Mouse (Mus musculus): ENCODE measurements around the gene Elovl3. TPM values are rescaled to one million over a fixed set of nuclear protein-coding genes. Genes with fewer than 3 reads are reported as not detected.

Elovl3 gene
- not detected for polyA plus RNA-seq (2015; fragmentation: Illumina TruSeq; extraction: RNeasy Lipid Tissue Mini Kit (QIAGEN cat#74804); ENCODE audit: insufficient read depth, low read depth, low replicate concordance)

DNA sequence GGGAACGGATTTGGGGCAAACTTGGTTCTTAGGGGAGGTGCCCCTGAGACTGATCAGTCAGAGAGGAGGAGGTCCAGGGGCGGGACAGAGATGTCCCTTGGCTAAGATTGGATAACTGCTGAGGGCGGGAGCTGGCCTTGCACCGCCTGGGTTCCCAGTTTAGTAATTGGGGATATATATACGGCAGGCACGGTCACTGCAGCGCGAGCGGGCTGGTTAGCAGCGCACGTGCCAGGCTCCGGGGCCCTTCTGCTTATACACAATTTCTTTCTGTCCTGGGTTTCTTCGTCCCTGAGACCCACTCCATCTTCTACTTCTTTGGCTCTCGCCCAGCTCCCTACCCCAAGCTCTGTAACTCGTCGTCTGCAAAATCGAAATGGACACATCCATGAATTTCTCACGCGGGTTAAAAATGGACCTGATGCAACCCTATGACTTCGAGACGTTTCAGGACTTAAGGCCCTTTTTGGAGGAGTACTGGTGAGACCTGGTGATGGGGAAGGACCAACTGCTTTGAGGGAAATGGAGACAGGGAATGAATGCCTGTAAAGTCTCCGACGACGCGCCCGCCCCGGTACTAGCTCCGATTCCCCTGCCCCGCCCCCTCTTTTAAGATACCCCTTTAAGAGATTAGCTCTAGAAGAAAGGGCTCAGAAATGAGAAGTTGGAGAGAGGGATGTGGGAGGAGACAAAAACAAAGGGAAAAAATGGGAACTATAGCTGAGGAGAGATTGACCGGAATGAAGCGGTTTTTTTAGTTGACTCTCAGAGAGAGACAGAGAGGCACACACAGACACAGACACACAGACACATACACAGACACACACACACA is at the start of gene Elovl3:
Gene Elovl3, plus strand, starts transcription at position 204 of the 832 bp plus-strand sequence.

GRCm38 (mm10) chr19:46147511-46148371 is 16.0 kb downstream of the Elovl3 start, which contains the start of gene Pitx3:
TSS of gene Pitx3 (minus strand) at chr19:46148326.

GRCm38 (mm10) chr19:46152127-46152803 is 20.6 kb downstream of the Elovl3 start, which contains the start of gene Gbf1:
TSS of gene Gbf1 (plus strand) at chr19:46152509.

Other genes starting within 250 kb of the Elovl3 start
- 2.5 TPM for gene Armh3, start 133.4 kb upstream of the Elovl3 start, polyA plus RNA-seq (2015; fragmentation: Illumina TruSeq; extraction: RNeasy Lipid Tissue Mini Kit (QIAGEN cat#74804); ENCODE audit: insufficient read depth, low read depth, low replicate concordance)
- 2.1 TPM for gene Hps6, start 128.4 kb upstream of the Elovl3 start, polyA plus RNA-seq (2015; fragmentation: Illumina TruSeq; extraction: RNeasy Lipid Tissue Mini Kit (QIAGEN cat#74804); ENCODE audit: insufficient read depth, low read depth, low replicate concordance)
- 13.5 TPM for gene Pprc1, start 87.0 kb upstream of the Elovl3 start, polyA plus RNA-seq (2015; fragmentation: Illumina TruSeq; extraction: RNeasy Lipid Tissue Mini Kit (QIAGEN cat#74804); ENCODE audit: insufficient read depth, low read depth, low replicate concordance)
- gene Ldb1, start 86.7 kb upstream of the Elovl3 start, polyA plus RNA-seq (2015; fragmentation: Illumina TruSeq; extraction: RNeasy Lipid Tissue Mini Kit (QIAGEN cat#74804); ENCODE audit: insufficient read depth, low read depth, low replicate concordance) = 27.9 TPM
- 9.7 TPM for gene Nolc1, start 56.0 kb upstream of the Elovl3 start, polyA plus RNA-seq (2015; fragmentation: Illumina TruSeq; extraction: RNeasy Lipid Tissue Mini Kit (QIAGEN cat#74804); ENCODE audit: insufficient read depth, low read depth, low replicate concordance)
- gene Pitx3, start 16.4 kb downstream of the Elovl3 start, polyA plus RNA-seq (2015; fragmentation: Illumina TruSeq; extraction: RNeasy Lipid Tissue Mini Kit (QIAGEN cat#74804); ENCODE audit: insufficient read depth, low read depth, low replicate concordance) = not detected
- 25.3 TPM for gene Gbf1, start 20.6 kb downstream of the Elovl3 start, polyA plus RNA-seq (2015; fragmentation: Illumina TruSeq; extraction: RNeasy Lipid Tissue Mini Kit (QIAGEN cat#74804); ENCODE audit: insufficient read depth, low read depth, low replicate concordance)
- 4.4 TPM for gene Nfkb2, start 172.4 kb downstream of the Elovl3 start, polyA plus RNA-seq (2015; fragmentation: Illumina TruSeq; extraction: RNeasy Lipid Tissue Mini Kit (QIAGEN cat#74804); ENCODE audit: insufficient read depth, low read depth, low replicate concordance)
- 4.3 TPM for gene Psd, start 195.3 kb downstream of the Elovl3 start, polyA plus RNA-seq (2015; fragmentation: Illumina TruSeq; extraction: RNeasy Lipid Tissue Mini Kit (QIAGEN cat#74804); ENCODE audit: insufficient read depth, low read depth, low replicate concordance)
- gene Fbxl15, start 196.3 kb downstream of the Elovl3 start, polyA plus RNA-seq (2015; fragmentation: Illumina TruSeq; extraction: RNeasy Lipid Tissue Mini Kit (QIAGEN cat#74804); ENCODE audit: insufficient read depth, low read depth, low replicate concordance) = 1.1 TPM
- gene Cuedc2, start 206.8 kb downstream of the Elovl3 start, polyA plus RNA-seq (2015; fragmentation: Illumina TruSeq; extraction: RNeasy Lipid Tissue Mini Kit (QIAGEN cat#74804); ENCODE audit: insufficient read depth, low read depth, low replicate concordance) = 20.4 TPM
- 2.8 TPM for gene Mfsd13a, start 209.2 kb downstream of the Elovl3 start, polyA plus RNA-seq (2015; fragmentation: Illumina TruSeq; extraction: RNeasy Lipid Tissue Mini Kit (QIAGEN cat#74804); ENCODE audit: insufficient read depth, low read depth, low replicate concordance)
- gene 2310034G01Rik, start 218.4 kb downstream of the Elovl3 start, polyA plus RNA-seq (2015; fragmentation: Illumina TruSeq; extraction: RNeasy Lipid Tissue Mini Kit (QIAGEN cat#74804); ENCODE audit: insufficient read depth, low read depth, low replicate concordance) = 1.2 TPM